Mouse (Mus musculus) adrenal gland, postnatal 10 days (tissue): ENCODE results near the gene Dync1h1. TPM values are rescaled to one million over a fixed set of nuclear protein-coding genes. Genes with fewer than 3 reads are reported as not detected.

ENCODE experiments used
- DNase-seq: peaks from one replicate; pipeline ENCODE4 v3.0.0; 2021; ENCODE audit warnings: mixed read lengths
- long read RNA-seq, 2 experiments: library from polyadenylated mRNA; stranded (forward); transcript quantifications; one replicate each; pipeline ENCODE4 v2.0.0; 2021
- total RNA-seq, 2 experiments: library from RNA; stranded (reverse); gene quantifications; 2 replicates each; pipeline ENCODE4 v1.2.3; 2021

Dync1h1 gene
- total RNA-seq = 100 to 1,000 TPM in 1 of 2 experiments, 10 to 100 TPM in 1; 90.0 to 134 TPM
- long read RNA-seq, experiment 1, partial matches to known transcripts = 25 of 27 reads
- long read RNA-seq, experiment 1, other reads (novel, unspliced or antisense) = 2 of 27 reads
- long read RNA-seq, experiment 2, partial matches to known transcripts = 17 of 18 reads
- long read RNA-seq, experiment 2, other reads (novel, unspliced or antisense) = 1 of 18 reads

DNA sequence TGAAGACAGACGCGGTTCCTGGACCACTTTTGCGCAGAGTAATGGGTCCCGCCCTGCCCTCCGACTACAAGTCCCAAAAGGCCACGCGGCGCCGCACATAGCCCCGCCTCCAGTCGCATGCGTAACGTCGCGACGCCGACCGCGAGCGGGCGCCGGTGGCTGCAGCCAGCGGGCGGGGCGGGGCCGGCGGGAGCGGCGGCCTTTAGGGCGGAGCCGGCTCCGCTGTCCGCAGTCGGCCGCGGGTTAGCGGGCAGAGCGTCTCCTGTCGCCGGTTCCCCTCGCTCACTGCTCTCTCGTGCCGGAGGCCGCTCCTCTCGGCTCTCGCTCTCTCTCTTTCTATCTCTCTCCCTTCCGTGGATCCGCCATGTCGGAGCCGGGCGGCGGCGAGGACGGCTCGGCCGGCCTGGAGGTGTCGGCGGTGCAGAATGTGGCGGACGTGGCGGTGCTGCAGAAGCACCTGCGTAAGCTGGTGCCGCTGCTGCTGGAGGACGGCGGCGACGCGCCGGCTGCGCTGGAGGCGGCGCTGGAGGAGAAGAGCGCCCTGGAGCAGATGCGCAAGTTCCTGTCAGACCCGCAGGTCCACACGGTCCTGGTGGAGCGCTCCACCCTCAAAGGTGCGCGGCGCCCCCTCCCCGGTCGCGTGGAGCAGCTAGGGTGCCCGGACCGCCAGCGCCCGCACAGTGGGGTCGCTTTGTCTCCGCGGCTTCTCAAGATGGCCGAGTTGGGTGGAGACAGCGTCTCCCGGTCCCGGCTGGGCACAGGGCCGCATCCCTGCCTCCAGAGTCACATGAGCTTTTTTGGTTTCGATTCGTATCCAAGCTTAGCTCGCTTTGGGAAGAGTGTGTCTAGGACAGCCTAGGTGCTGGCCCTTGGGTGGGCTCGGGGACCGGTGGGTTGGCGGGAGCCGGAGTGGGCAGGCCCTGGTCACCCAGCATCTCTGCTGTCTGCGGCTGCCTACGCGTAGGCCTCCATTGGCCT lies at the start of gene Dync1h1:
Gene Dync1h1 (plus strand): TSS at position 212 of the 978 bp plus-strand sequence.
- DNase-seq = peak; percentile 97

- DNase-seq = no peak
Observed at GRCm38 (mm10) chr12:110552113-110552512, 49.1 kb upstream of the Dync1h1 start.

GRCm38 (mm10) chr12:110553362-110553761 lies 47.9 kb upstream of the Dync1h1 start:
- no peak for DNase-seq

GRCm38 (mm10) chr12:110555536-110556240 lies 45.6 kb upstream of the Dync1h1 start:
- no peak for DNase-seq

- DNase-seq = no peak
Observed at GRCm38 (mm10) chr12:110556861-110557628, 44.2 kb upstream of the Dync1h1 start.

GRCm38 (mm10) chr12:110558175-110558574 lies 43.1 kb upstream of the Dync1h1 start:
- DNase-seq = no peak

DNA sequence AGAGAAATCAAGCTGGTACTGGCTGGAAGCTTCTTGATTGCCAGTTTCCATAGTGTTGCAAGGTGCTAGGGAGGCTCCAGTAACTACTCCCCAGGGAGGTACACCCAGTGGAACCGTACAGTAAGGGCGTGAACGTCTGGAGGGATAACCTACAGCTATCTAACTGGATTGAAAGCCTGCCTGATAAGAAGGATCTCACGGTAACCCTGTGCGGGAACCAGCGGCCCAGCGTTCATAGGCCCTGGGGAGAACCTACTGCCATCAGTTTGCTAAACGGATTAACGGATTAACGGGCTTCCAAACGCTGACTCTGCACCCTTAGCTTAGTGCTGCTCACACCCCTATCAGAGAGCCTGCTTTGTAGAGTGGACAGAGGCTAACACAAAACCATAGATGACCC lies 37.9 kb upstream of the Dync1h1 start:
- DNase-seq = no peak

- no peak for DNase-seq
Observed at GRCm38 (mm10) chr12:110564848-110565247, 36.4 kb upstream of the Dync1h1 start.

GRCm38 (mm10) chr12:110566366-110566765 lies 34.9 kb upstream of the Dync1h1 start:
- DNase-seq = no peak

DNA sequence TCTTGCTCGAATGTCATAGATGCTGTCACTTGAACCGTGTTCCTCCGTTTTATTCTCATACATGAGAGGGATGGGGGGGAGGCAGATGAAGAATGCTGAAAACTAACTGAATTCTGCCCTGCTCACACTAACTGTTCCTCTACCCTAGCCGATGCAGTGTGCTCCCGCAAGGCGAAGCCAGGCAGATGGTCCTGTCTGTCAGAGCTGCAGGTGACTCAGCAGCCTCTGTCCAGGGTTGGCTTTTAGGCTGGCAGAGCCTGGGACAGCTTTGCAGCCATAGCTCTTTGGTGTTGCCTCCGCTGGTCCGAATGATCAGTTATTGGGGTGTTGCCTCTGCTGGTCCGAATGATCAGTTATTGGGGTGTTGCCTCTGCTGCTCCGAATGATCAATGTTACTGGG lies 30.2 kb upstream of the Dync1h1 start:
- DNase-seq = no peak

- no peak for DNase-seq
Observed at GRCm38 (mm10) chr12:110572351-110572750, 28.9 kb upstream of the Dync1h1 start.

- DNase-seq = no peak
Observed at GRCm38 (mm10) chr12:110573635-110574034, 27.6 kb upstream of the Dync1h1 start.

DNA sequence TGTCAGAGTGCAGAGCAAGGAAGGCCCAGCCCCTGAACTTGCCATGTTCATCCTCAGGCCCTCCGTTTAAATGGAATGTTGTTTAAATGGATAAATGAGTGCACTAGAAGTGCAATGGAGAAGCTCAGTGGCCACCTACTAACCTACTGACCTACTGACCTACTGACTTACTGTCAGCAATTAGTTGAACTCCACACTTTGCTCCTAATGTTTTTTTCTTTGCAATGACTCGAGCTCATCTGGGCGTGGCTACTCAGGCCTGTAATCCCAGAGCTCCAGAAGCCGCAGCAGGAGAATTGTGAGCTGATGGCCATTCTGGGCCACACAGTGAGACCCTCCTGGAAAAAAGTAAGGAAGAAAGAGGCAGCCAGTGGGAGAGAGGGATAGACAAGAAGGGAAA lies 25.3 kb upstream of the Dync1h1 start:
- no peak for DNase-seq

- DNase-seq = no peak
Observed at GRCm38 (mm10) chr12:110578333-110578732, 22.9 kb upstream of the Dync1h1 start.

- no peak for DNase-seq
Observed at GRCm38 (mm10) chr12:110588622-110589021, 12.6 kb upstream of the Dync1h1 start.

DNA sequence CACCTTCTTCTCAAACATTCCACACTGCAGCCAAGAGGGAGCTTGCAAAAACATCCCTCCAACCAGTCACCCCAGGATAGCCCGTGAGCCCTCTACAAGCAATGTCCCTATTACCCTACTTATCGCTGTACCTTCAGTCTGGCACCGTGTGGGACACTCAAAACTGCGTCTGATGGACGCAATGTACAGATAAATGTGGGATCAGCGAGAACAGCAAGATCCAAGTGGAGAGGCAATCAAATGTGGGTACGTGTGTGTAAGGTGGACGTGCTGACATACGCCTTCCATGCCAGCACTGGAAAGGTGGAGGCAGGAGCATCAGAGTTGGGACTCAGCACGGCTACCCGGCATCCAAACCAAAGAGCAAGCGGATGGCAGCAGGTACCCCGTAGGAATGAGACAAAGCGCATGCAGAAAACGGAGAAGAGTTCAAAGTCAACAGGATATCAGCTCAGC lies 10.4 kb upstream of the Dync1h1 start:
- DNase-seq = no peak

DNA sequence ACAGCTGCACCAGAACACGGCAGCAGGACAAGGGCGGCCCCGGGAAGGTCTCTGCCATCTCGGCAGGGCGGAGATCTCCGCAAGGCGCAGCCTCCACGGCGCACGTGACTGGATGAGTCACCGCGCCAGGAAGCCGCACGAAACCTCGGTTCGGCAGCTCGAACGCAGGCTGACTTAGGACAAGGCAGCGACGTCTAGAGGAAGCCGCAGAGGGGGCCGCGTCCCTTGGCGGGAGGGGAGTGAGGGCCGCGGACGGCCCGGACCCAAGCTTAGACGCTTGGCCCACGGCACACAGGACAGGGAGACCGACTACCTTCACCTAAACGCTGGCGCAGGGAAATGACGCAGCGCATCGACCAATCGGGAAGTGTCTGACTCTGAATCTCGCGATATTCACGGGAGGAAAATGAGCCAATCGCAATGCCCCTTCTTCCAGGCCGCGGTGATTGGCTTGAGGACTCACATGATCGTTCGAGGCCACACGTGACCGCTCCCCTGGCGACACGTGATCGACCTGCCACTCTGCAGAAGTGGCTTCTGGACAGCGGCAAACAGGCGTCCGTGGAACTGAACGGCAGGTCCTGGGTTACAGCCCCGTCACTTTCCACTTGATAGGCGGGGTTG lies 9.9 kb upstream of the Dync1h1 start:
- DNase-seq = peak; percentile 98

GRCm38 (mm10) chr12:110598527-110598926 lies 2.7 kb upstream of the Dync1h1 start:
- DNase-seq = peak; percentile 76

GRCm38 (mm10) chr12:110599791-110600190 lies 1.5 kb upstream of the Dync1h1 start:
- DNase-seq = peak; percentile 49

- no peak for DNase-seq
Observed at GRCm38 (mm10) chr12:110600225-110600991, 844 bp upstream of the Dync1h1 start.

DNA sequence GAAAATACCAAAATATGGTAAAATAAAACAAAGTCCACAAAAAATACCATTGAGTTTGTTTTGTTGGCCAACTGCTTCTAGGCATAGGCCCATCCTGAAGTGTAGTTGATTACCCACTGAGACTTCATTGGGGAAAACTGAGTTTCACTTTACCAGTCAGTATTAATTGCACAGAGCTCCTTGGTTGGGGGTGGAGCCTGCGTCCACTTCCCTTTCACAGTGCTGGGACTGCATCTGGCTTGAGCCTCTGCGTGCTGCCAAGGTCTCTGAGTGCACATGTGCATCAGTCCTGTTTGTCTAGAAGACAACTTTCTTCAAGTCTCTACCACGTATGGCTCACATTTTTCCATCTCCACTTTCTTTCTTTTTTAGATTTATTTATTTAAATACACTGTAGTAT lies 4.9 kb downstream of the Dync1h1 start:
- no peak for DNase-seq
